In genomic region chr13:41002001-41002400, GRCm38 (mm10) we compare ENCODE assay signal across 10 mouse cellular contexts. TPM values are rescaled to one million over a fixed set of nuclear protein-coding genes. Genes with fewer than 3 reads are reported as not detected.
A peak's percentile ranks its signal among the peaks of the same experiment; 100 is the strongest.
DNase-seq lines count a peak whose midpoint lies in the region; ATAC-seq and TF ChIP-seq lines count a peak whose summit lies in the region.
"Had no signal": no experiment of that assay in that cellular context is flagged by ENCODE, and none has a peak within 500 bp of the region (broad histone marks: within the 10 kb centered on the region; RNA-seq: fewer than 3 reads in every experiment).

No protein-coding gene starts in this region.

- WGBS in heart, embryonic 13.5 days: 77% methylated on average over 5 of the region's 5 CpGs
- WGBS in bone marrow, adult 2 months: 71% methylated on average over 5 of the region's 5 CpGs
- WGBS in hindbrain, embryonic 16.5 days: 84% methylated on average over 5 of the region's 5 CpGs
- WGBS in midbrain, embryonic 13.5 days: 84% methylated on average over 5 of the region's 5 CpGs

- ATAC-seq in heart, embryonic 13.5 days (ENCODE audit: extremely low read depth, insufficient number of reproducible peaks, low FRiP score, low TSS enrichment): no peak
- no peak for ATAC-seq in hindbrain, embryonic 16.5 days
- no peak for ATAC-seq in midbrain, embryonic 13.5 days

- intact Hi-C loops in heart, postnatal 14 days (cut with DNase I): loop anchor here (2.0 to 5.0 kb wide), 2 partner anchors 15 to 160 kb away; partner anchors contain the start of gene Tmem14c

- TF ChIP-seq POLR2A in bone marrow, adult 2 months (IDR thresholded peaks at IDR 0.05; ENCODE audit: borderline replicate concordance, control insufficient read depth, low read depth, low read length): no peak

- H3K9ac ChIP-seq in heart, embryonic 13.5 days: 0 out of 2 replicates have a peak overlapping the region, but pooled peaks have one; percentile 17
- H3K9ac ChIP-seq in hindbrain, embryonic 16.5 days (ENCODE audit: low read depth, low read length): no peak overlapping the region
- no peak overlapping the region for H3K9ac ChIP-seq in midbrain, embryonic 13.5 days (replicated peaks)

- no peak for DNase-seq in heart, postnatal 14 days
- DNase-seq in cerebellum, adult 18-20 months: no peak
- DNase-seq in right cerebral cortex, postnatal 36 days (ENCODE audit: low spot score in 2 of 2): no peak
- no peak for DNase-seq in MN1 (ENCODE audit: low spot score)
- DNase-seq: cerebellum, adult 9-11 months; thymus, adult 2 months had no signal

- no peak overlapping the region for H3K27ac ChIP-seq in heart, embryonic 13.5 days (replicated peaks)
- H3K27ac ChIP-seq in bone marrow, adult 2 months (ENCODE audit: control insufficient read depth, insufficient read depth, low read depth, low read length, poor library complexity): no peak overlapping the region
- H3K27ac ChIP-seq in hindbrain, embryonic 16.5 days (ENCODE audit: low read depth, low read length): no peak overlapping the region
- no peak overlapping the region for H3K27ac ChIP-seq in midbrain, embryonic 13.5 days

- H3K4me2 ChIP-seq in heart, embryonic 13.5 days: peak overlapping the region; percentile 89
- H3K4me2 ChIP-seq in hindbrain, embryonic 16.5 days (ENCODE audit: low read length): peak overlapping the region; percentile 82
- H3K4me2 ChIP-seq in midbrain, embryonic 13.5 days (replicated peaks): peak overlapping the region; percentile 91

- H3K9me3 ChIP-seq in heart, embryonic 13.5 days: no peaks in the 10 kb centered on the region
- no peaks in the 10 kb centered on the region for H3K9me3 ChIP-seq in hindbrain, embryonic 16.5 days (ENCODE audit: control insufficient read depth, low read length)
- H3K9me3 ChIP-seq in midbrain, embryonic 13.5 days: no peaks in the 10 kb centered on the region

- peaks cover 32% of the 10 kb centered on the region for H3K36me3 ChIP-seq in heart, embryonic 13.5 days
- peaks cover 3% of the 10 kb centered on the region; the same call in 1 of the 2 replicates for H3K36me3 ChIP-seq in hindbrain, embryonic 16.5 days (ENCODE audit: control insufficient read depth, insufficient read depth, low read length)
- H3K36me3 ChIP-seq in midbrain, embryonic 13.5 days: peaks cover 26% of the 10 kb centered on the region

- peaks cover 19% of the 10 kb centered on the region for H3K4me1 ChIP-seq in heart, embryonic 13.5 days
- peaks cover 2% of the 10 kb centered on the region for H3K4me1 ChIP-seq in bone marrow, adult 2 months (ENCODE audit: control insufficient read depth, insufficient read depth, low read length)
- H3K4me1 ChIP-seq in hindbrain, embryonic 16.5 days (ENCODE audit: control insufficient read depth, insufficient read depth, low read depth, low read length): peaks cover 9% of the 10 kb centered on the region
- peaks cover 22% of the 10 kb centered on the region for H3K4me1 ChIP-seq in midbrain, embryonic 13.5 days (replicated peaks)

- no peak for TF ChIP-seq CTCF in bone marrow, adult 2 months (IDR thresholded peaks at IDR 0.05; ENCODE audit: control insufficient read depth, insufficient read depth, low read length)

- peak overlapping the region; percentile 90 for H3K4me3 ChIP-seq in heart, embryonic 13.5 days
- peak overlapping the region; percentile 98 for H3K4me3 ChIP-seq in bone marrow, adult 2 months (replicated peaks; ENCODE audit: control insufficient read depth, low read depth, low read length)
- peak overlapping the region; percentile 100 for H3K4me3 ChIP-seq in hindbrain, embryonic 16.5 days (ENCODE audit: low read length)
- H3K4me3 ChIP-seq in midbrain, embryonic 13.5 days (replicated peaks): peak overlapping the region; percentile 94

- no peaks in the 10 kb centered on the region for H3K27me3 ChIP-seq in heart, embryonic 13.5 days (replicated peaks)
- no peaks in the 10 kb centered on the region for H3K27me3 ChIP-seq in hindbrain, embryonic 16.5 days (replicated peaks; ENCODE audit: control insufficient read depth, insufficient read depth, low read length)
- no peaks in the 10 kb centered on the region for H3K27me3 ChIP-seq in midbrain, embryonic 13.5 days

RNA-seq across cellular contexts. Expression of gene Pak1ip1, which starts 1.2 kb away (rescaled TPM):
- polyA plus RNA-seq in heart, embryonic 13.5 days (2015; fragmentation: Nextera tagmentation; extraction: Ambion mirVana): 47.4 and 52.5 TPM in 2 replicates
- total RNA-seq in heart, postnatal 14 days (2021): 10 to 100 TPM; 25.4 to 25.8 TPM
- 45.4 and 46.5 TPM in 2 replicates for polyA plus RNA-seq in bone marrow, adult 2 months (2011; ENCODE audit: insufficient read depth, insufficient read length, low replicate concordance, missing spikeins)
- polyA plus RNA-seq in hindbrain, embryonic 16.5 days (2015; fragmentation: Nextera tagmentation; extraction: Ambion mirVana): 55.1 and 55.6 TPM in 2 replicates
- 71.6 and 73.0 TPM in 2 replicates for polyA plus RNA-seq in midbrain, embryonic 13.5 days (2015; fragmentation: Nextera tagmentation; extraction: Ambion mirVana)

RNA-seq across cellular contexts. Expression of gene Tmem14c, which starts 14.1 kb away (rescaled TPM):
- 189 and 250 TPM in 2 replicates for polyA plus RNA-seq in heart, embryonic 13.5 days (2015; fragmentation: Nextera tagmentation; extraction: Ambion mirVana)
- 100 to 1,000 TPM; 175 to 198 TPM for total RNA-seq in heart, postnatal 14 days (2021)
- 304 and 383 TPM in 2 replicates for polyA plus RNA-seq in bone marrow, adult 2 months (2011; ENCODE audit: insufficient read depth, insufficient read length, low replicate concordance, missing spikeins)
- 123 and 139 TPM in 2 replicates for polyA plus RNA-seq in hindbrain, embryonic 16.5 days (2015; fragmentation: Nextera tagmentation; extraction: Ambion mirVana)
- polyA plus RNA-seq in midbrain, embryonic 13.5 days (2015; fragmentation: Nextera tagmentation; extraction: Ambion mirVana): 124 and 135 TPM in 2 replicates
